Mouse (Mus musculus) gastrocnemius, postnatal 10 days (tissue): Measurements from ENCODE around the gene Hipk4. TPM values are rescaled to one million over a fixed set of nuclear protein-coding genes. Genes with fewer than 3 reads are reported as not detected.
"Not testable (repeated sequence)": the region's sequence is repeated elsewhere in the genome, so short reads cannot be mapped to it uniquely, and the experiment has no call there.

ENCODE experiments used
- DNase-seq: peaks from one replicate; pipeline ENCODE4 v3.0.0; 2021; ENCODE audit warnings: mixed read lengths
- total RNA-seq, 2 experiments: library from RNA; stranded (reverse); gene quantifications; 2 replicates each; pipeline ENCODE4 v1.2.3; 2021

Gene Hipk4
- total RNA-seq, 2 experiments from 2014 or later = 0.42 to 0.84 TPM

DNA sequence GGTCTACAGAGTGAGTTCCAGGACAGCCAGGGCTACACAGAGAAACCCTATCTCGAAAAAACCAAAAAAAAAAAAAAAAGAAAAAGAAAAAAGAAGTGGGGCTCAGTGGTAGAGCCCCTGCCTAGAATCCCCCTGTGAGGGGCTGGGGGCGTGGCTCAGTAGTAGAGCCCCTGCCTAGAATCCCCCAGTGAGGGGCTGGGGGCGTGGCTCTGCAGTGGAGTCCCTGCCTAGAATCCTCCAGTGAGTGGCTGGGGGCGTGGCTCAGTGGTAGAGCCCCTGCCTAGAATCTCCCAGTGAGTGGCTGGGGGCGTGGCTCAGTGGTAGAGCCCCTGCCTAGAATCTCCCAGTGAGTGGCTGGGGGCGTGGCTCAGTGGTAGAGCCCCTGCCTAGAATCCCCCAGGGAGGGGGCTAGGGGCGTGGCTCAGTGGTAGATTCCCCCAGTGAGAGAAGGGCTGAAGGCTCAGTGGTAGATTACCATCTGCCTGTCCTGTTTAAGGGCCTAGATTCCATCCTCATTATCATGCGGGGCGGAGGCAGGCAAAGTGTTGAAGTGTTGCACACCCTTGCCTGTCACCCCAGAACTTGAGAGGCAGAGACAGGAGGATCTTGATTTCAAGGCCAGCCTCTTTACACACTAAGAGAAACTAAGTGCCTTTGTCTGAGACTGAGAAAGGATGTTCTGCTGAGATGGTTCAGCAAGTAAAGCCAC, 28.3 kb upstream of the Hipk4 start:
- not testable (repeated sequence) for DNase-seq

DNA sequence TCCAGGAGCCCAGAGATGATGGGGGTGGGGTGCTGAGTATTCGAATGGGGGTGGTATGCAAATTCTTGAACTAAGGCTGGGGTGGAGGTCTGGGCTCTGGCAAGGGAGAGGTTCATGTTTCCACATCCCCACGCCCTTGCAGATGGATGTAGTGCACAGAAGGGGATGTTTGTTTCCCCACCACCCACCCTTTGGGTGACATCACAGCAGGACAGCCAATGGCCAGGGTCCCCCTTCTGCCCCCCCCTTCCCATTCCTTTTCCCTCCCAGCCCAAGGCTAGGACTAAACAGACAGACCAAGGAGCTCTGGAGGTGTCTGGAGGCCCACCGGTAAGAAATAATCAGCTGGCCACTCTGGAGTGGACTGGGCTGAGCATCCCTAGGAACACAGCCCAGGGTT, 24.0 kb upstream of the Hipk4 start, which contains the start of gene Prx:
TSS of gene Prx (plus strand) at position 289 of the 400 bp plus-strand sequence.
- DNase-seq = no peak

DNA sequence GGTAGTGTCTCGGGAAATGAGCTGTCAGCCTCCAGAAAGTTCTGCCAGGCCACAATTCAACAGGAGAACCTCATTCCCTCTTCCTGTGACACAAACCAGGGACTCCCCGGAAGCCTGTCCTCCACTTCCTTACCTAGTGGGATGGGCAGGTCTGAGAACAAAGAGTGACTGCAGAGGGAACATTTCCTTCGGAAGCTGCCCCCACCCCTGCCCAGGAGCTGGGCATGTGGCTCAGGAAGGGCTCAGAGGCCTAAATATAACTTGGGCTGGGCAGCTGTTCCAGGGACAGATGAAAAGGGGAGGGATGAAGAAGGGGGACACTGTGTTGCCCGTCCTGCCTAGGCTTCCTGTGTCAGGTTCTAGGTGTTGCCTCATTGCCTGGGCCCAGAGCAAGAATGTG, 21.4 kb upstream of the Hipk4 start:
- no peak for DNase-seq

DNA sequence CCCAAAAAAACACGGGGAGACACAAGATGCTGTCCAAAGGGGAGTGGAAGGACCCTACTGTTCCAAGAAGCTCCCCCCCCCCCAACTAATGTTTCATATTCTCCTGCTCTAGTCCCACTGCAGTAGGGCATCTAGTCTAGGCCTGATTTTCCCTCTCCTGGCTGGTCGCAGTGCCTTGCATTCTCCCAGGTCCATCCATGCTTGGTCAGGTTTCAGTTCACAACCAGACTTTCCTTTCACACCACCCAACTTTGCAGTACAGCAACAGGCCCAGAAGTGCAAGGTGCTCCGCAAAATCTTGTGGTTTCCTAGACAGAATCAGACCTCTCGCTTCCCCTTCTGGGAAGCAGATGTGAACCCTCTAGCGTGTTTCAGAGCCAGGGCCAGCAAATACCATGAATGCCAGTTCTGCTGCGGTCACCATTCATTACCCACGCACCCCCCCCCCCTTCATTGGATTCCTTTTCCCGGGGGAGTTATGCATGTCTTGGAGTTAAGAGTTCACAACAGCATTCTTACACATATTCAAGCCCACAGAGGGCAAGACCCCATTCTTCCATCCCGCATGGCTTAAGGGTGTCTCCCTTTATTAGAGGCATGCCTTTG, 16.2 kb upstream of the Hipk4 start:
- DNase-seq = no peak

DNA sequence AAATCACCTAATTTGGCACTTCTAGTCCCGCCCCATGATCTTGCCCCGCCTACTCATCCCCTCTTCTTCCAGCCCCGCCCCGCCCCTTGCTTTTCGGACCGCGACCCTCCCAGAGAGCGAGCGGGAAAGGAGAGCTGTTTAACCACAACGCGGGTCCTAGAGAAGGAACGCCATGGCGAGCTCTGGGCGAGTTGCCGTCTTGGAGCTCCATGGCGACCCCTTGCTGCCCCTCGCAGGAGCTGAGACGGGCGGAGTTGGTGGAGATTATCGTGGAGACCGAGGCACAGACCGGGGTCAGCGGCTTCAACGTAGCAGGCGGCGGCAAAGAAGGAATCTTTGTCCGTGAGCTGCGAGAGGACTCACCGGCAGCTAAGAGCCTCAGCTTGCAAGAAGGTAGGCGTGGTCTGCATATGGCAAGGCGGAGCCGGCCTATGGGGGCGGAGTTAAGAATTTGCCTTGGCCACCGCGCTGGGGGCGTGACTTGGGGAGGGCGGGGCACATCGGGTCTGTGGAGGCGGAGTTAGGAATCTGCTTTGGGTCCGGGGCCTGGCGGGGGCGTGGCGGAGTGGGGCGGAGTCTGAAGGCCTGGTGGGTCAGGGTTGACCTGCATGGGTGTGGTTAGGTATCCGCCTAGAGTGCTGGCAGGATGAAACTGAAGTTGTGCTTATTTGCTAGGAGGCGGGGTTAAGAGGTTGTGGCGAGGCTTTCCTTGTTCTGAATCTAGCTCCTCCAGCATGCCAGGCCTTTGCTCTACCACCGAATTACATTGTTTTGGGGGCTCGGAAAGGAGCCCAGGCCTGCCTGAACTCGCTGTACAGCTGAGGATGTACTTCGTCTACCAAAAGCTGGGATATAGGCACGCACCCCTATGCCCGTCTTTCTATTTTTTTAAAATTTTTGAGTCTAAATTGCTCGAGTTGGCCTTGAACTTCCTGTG, 15.1 kb upstream of the Hipk4 start:
- peak; percentile 97 for DNase-seq

DNA sequence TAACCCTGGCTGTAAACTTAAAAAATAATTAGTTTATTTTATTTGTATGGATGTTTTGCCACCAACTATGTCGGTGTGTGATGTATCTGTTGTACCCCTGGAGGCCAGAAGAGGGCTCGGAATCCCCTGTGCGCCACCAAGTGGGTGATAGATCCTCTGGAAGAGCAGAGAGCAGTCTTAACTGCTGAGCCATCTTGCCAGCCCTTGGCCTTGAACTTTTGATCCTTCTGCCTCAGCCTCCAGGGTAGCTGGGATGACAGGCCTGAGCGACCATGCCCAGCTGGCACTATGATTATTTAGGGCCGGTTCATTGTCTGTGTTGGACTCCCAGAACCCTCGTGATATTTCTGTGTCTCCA, 14.4 kb upstream of the Hipk4 start:
- peak; percentile 52 for DNase-seq

DNA sequence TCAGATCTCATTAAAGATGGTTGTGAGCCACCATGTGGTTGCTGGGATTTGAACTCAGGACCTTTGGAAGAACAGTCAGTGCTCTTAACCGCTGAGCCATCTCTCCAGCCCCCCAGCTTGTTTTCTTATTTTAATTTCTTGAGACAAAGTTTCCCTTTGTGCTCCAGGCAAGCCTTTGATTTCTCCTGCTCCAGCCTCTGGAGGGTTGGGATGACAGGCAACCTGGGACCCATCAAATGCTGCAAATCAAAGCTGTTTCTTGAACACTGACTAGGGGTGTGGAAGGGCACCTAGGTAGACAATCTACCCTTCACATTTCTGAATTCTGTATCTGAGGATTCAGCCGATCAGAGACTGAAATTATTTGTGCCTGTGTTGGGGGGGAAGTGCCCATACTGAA, 12.3 kb upstream of the Hipk4 start:
- no peak for DNase-seq

DNA sequence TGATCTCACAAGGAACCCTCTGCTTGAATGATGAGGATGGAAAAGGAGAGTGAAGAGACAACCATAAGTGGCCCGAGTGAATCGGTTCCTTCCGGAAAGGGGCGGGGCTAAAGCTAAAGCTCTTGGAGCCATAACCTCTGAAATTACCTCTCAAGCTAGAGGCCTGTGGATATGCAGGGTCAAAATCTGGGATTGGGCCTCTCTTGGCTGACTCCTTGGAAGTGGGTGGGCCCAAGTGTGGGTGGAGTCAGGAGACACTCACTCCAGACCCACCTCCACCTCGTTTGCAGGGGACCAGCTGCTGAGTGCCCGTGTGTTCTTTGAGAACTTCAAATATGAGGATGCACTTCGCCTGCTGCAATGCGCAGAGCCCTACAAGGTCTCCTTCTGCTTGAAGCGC, 8.1 kb upstream of the Hipk4 start:
- no peak for DNase-seq

DNA sequence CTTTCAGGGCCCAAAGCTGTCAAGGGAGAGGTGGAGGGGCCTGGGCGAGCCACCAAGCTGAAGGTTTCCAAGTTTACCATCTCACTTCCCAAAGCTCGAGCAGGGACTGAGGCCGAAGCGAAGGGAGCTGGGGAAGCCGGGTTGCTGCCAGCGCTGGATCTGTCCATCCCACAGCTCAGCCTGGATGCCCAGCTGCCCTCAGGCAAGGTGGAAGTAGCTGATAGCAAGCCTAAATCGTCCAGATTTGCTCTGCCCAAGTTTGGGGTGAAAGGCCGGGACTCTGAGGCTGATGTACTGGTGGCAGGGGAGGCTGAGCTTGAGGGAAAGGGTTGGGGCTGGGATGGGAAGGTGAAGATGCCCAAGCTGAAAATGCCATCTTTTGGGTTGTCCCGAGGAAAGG, 4.8 kb upstream of the Hipk4 start:
- no peak for DNase-seq

DNA sequence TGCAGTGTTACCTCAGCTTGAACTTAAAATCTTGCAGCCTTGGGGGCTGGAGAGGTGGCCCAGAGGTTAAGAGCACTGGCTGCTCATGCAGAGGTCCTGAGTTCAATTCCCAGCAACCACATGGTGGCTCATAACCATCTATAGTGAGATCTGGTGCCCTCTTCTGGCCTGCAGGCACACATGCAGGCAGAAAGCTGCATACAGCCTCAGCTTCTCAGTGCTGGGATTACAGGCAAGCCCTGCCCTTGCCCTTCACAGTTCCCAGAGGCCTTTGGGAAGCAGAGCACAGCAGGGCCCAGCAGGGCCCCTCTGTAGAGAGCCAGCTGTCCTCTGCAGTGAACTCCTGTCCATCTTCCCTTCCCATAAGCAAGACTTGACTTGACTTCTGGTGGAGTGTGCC, 3.0 kb upstream of the Hipk4 start:
- no peak for DNase-seq

DNA sequence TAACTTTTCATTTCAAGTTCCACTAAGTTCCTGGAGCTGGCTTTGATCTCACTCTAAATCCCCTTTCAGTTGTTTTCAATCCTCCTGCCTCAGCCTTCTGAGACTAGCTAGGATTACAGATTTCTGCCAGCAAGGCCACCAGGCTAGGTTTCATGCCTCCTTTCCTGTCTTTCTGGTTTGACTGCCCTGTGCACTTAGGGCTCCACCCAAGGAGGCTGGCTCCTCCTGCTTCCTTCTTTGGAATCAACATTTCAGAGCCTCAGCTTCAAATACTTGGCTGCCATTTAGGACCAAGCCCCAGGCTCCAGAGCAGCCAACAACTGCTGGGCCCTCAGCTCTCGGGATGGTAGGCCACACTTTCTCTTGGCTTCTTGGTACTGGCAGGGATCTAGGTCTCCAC, 2.5 kb upstream of the Hipk4 start:
- DNase-seq = no peak

DNA sequence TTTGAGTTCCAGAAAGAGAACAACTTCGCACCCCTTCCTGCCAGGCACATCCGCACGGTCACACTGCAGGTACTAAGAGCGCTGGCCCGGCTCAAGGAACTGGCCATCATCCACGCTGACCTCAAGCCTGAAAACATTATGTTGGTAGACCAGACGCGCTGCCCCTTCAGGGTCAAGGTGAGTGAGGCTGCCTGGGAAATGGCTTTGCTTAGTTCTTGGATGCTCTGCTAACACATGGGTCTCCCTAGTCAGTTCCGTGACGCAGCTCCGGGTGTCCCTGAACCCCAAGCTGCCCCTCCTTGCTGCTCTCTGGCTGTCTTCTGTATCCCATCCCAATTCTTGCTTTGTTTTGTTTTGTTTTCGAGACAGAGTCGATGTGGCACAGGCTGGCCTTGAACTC, 738 bp downstream of the Hipk4 start:
- DNase-seq = no peak

DNA sequence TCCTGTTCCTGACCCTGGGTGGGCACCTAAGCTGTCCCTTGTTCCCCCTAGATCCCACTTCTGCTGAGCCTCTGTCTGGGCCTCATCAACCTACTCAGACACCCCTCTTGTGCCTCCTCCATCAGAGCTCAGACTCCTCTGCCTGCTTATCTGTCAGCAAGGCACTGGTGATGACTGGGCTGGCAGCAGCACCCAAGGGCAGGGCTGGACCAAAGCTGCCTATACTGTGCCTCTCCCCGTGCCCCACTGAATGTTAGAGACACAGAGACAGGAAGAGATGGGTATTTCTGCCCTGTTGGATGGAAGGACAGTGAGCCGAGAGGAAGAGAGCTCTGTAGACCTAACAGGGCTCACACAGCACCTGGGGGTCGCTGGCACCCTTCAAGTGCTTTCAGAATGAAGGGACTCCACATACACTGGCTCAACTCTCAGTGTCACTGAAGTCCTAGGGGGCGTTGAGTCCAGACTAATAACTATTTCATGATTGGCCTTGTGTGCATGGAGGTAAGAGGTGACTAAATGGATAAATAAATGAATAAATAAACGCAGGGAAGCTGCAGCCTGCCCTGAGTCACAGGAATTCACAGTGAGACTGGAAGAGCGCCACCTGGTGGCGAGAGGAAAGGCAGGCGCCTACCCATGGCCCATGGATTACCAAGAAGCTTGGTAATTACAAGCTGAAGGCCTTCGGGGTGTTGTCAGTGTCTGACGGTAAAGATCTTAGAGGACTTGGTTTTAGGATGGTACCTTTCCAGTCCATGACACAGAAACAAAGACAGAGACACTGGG, 3.2 kb downstream of the Hipk4 start:
- peak; percentile 84 for DNase-seq

DNA sequence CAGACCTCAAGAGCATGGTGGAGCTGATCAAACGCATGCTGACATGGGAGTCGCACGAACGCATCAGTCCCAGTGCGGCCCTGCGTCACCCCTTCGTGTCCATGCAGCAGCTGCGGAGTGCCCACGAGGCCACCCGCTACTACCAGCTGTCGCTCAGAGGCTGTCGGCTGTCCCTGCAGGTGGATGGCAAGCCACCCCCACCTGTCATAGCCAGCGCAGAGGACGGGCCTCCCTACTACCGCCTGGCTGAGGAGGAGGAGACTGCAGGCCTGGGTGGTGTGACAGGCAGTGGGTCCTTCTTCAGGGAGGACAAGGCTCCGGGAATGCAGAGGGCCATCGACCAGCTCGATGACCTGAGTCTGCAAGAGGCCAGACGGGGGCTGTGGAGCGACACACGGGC, 6.0 kb downstream of the Hipk4 start:
- DNase-seq = no peak

DNA sequence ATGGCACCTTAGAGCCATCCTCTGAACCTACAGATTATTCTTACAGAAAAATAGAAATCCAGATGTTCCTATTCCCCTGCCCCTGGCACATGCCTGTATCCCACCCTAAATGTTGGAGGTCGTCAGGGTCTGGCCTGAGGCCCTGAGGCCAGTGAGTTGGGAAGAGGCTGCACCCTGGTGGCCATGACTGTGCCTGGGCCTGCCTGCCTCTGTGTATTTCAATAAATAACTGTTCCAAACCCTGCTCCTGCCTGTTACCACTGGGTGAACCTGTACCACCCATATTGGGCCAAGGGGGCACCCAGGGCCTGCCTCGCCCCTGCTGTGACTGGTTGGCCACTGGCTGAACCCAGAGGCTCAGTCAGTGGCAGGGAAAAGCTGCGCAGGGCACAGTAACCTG, 7.9 kb downstream of the Hipk4 start:
- DNase-seq = no peak

DNA sequence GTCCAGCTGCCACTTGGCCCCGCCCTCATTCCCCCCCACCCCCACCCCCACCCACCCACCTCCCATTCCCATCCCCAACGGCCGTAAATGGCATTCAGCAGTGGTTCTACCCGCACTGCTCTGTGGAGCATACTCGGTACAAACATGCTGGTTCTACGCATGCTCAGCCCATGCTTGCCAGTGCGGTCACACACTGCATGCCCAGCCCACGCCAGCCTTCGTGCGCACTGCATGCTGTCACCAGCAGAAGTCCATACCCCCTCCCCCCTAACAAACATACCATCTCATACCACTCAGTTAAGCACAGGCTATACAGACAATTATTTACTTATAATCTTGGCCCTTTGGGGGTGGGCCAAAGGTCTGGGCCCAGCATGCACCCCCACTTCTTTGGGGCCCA, 8.6 kb downstream of the Hipk4 start:
- DNase-seq = no peak

DNA sequence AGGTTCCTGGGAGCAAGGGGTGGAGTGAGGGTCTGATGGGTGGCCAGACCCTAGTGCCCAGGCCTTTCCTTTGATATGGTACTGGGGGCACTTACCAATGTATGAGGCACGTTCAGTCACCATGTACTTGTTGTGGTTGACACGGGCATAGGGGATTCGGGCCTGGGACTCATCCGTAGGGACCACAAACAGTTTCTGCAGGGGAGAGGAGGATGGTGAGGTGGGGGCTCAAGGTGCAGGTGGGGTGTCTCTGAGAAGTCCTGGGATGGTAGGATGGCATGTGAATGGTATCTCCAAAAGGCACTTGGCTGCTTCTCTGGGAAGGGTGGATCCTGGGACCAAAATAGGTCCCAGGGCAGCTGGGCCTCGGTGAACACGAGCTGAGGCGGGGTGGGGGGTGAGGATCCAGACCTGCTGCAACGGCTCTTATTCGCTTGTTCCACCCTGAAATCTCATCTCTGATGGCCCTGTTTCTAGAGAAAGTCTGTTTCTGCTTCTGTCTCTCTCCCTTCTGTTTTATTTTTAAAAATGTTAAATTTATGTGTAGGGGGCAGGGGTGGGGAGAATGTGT, 9.5 kb downstream of the Hipk4 start:
- no peak for DNase-seq

DNA sequence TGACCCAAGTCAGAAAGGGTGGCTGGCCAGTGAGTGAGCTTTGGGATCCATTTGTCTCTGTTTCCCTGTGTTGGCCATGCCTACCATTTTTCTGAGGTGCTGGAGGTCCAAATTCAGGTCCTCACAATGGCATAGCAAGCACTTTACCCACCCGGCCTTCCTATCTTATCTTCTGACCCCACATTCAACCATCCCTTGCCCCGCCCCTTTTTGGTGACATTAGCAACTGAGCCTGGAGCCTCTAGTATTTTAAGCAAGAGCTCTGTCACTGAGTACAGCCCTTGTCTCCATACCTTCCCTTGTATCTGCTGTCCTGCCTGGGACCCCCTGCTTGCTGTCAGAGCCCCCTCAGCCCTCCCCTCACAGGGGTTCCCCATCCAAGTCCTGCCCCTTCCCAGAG, 12.3 kb downstream of the Hipk4 start:
- DNase-seq = no peak

DNA sequence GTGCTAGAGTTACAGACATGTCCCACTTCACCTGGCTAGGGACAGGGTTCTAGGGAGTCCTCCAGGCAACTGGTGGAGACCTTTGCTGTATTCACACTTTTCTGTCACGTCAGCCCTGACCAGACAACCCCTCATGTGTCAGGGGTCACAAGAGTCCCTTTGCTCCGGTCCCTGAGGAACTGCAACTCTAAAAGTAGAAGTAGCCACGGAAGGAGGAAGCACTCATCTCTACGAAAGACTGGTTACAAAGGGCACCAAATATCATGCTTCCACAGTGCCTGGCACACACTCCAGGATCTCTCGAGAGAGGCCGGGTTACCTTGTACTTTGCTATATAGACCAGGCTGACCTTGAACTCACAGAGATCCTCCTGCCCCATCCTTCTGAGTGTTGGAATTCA, 13.6 kb downstream of the Hipk4 start:
- DNase-seq = no peak

DNA sequence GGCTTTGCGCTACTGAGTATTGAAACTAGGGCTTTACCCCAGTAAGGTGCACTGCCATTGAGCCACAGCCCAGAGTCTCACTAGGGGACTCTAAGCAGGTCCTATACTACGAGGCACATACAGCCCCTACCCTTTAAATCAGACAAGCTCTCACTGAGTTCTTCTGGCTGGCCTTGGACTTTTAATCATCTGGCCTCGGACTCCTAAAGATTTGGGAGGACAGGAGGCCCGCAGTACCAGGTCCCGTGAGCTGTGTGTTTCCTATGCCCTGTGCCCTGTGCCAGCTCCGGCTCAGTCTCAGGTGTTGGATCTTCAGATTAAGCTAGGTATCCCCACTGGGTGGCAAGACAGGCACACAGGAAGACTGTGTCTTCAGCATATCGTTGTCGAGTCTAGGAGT, 14.9 kb downstream of the Hipk4 start:
- no peak for DNase-seq

DNA sequence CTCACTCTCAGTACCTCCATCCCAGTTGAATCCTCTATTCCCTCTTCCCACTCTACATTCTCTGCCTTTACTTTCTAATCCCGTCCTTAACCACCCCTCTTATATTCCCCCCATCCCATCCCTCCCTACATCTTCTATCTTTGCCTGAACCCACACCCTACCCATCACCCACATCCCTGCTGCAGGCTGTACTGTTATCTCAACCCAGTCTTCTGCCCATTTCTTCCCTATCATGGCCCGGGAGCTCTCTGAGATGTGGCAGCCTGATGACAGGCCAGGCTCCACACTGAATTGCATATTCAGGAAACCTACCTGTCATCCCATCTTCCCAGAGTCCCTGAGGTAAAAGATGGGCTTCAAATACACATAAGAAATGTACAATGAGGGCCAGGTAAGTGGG, 15.7 kb downstream of the Hipk4 start:
- no peak for DNase-seq

DNA sequence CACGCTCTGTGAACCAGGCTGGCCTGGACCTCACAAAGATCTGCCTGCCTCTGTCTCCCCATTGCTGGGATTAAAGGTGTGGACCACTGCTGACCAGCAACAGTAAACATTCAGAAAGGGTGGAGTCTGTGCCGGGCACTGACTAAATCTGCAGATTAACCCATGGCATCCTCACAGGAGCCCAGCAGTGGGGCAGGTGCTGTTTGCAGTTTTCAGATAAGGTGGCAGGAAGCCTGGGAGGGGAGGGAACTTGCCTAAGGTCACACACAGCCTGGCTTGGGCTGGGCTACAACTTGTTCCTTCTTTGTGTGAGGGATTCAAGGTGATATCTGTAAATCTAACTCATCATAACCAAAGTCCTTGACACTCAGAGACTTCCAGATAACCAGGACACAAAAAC, 17.5 kb downstream of the Hipk4 start:
- no peak for DNase-seq
